Comparison of ENCODE assay signal across 25 mouse cellular contexts in genomic region chr8:64048556-64048955, GRCm38 (mm10).
DNase-seq lines count a peak whose midpoint lies in the region; ATAC-seq lines count a peak whose summit lies in the region.
"Had no signal": no experiment of that assay in that cellular context is flagged by ENCODE, and none has a peak within 500 bp of the region (broad histone marks: within the 10 kb centered on the region; RNA-seq: fewer than 3 reads in every experiment).

No protein-coding gene starts in this region.

- no peak overlapping the region for H3K4me3 ChIP-seq in neural tube, embryonic 14.5 days (ENCODE audit: low read depth, low read length)
- H3K4me3 ChIP-seq: heart, adult 2 months; heart, embryonic 12.5 days; hindbrain, embryonic 13.5 days; left cerebral cortex, adult 2 months; limb, embryonic 15.5 days; liver, embryonic 13.5 days; midbrain, embryonic 13.5 days had no signal

- no peak overlapping the region for H3K9ac ChIP-seq in neural tube, embryonic 14.5 days (replicated peaks; ENCODE audit: low read depth, low read length)
- H3K9ac ChIP-seq: heart, embryonic 12.5 days; hindbrain, embryonic 13.5 days; limb, embryonic 15.5 days; liver, embryonic 13.5 days; midbrain, embryonic 13.5 days had no signal

- 23% methylated on average over 3 of the region's 3 CpGs for WGBS in neural tube, embryonic 14.5 days

- H3K27ac ChIP-seq in neural tube, embryonic 14.5 days (ENCODE audit: low read depth, low read length) = no peak overlapping the region
- H3K27ac ChIP-seq: heart, adult 2 months; hindbrain, embryonic 13.5 days; left cerebral cortex, adult 2 months; limb, embryonic 15.5 days; liver, embryonic 13.5 days; midbrain, embryonic 13.5 days had no signal

- H3K4me2 ChIP-seq in neural tube, embryonic 14.5 days (ENCODE audit: low read depth, low read length) = no peak overlapping the region
- H3K4me2 ChIP-seq: heart, embryonic 12.5 days; hindbrain, embryonic 13.5 days; limb, embryonic 15.5 days; liver, embryonic 13.5 days; midbrain, embryonic 13.5 days had no signal

- DNase-seq in layer of hippocampus, adult 9-11 months = peak; percentile 7
- DNase-seq in layer of hippocampus, adult 8-10 months (ENCODE audit: low spot score in 2 of 2) = no peak
- DNase-seq in neural tube, embryonic 10.5 days (ENCODE audit: extremely low spot score, low spot score) = no peak
- peak; percentile 17 for DNase-seq in retina, embryonic 14.5 days (ENCODE audit: low spot score)
- no peak for DNase-seq in cerebellum, adult 11 months
- no peak for DNase-seq in right cerebral cortex, adult 18-20 months
- DNase-seq: adrenal gland, postnatal 25 days; cerebellum, adult 8-10 months; cerebellum, postnatal 25 days; heart, adult 2 months; heart, postnatal 4 days; kidney, adult 9 months; kidney, postnatal 14 days; liver, embryonic 13.5 days; lung, adult 2 months; lung, postnatal 14 days; thymus, postnatal 4 days had no signal

- no peaks in the 10 kb centered on the region for H3K4me1 ChIP-seq in neural tube, embryonic 14.5 days (ENCODE audit: control insufficient read depth, insufficient read depth, low read length)
- H3K4me1 ChIP-seq: heart, embryonic 12.5 days; hindbrain, embryonic 13.5 days; liver, embryonic 13.5 days had no signal

- H3K9me3 ChIP-seq in neural tube, embryonic 14.5 days (ENCODE audit: control insufficient read depth, low read length) = no peaks in the 10 kb centered on the region
- H3K9me3 ChIP-seq: heart, embryonic 12.5 days; hindbrain, embryonic 13.5 days; limb, embryonic 15.5 days; liver, embryonic 13.5 days; midbrain, embryonic 13.5 days had no signal

- ATAC-seq in neural tube, embryonic 14.5 days (ENCODE audit: low read depth) = peak; percentile 31; the same call in 1 of the 2 replicates
- ATAC-seq: CD4-positive, CD25-positive, alpha-beta regulatory T cell, adult 4 months; intestine, embryonic 16.5 days; midbrain, embryonic 13.5 days had no signal

- no peaks in the 10 kb centered on the region for H3K27me3 ChIP-seq in neural tube, embryonic 14.5 days (ENCODE audit: control insufficient read depth, insufficient read depth, low read length)
- H3K27me3 ChIP-seq: hindbrain, embryonic 13.5 days; limb, embryonic 15.5 days; liver, embryonic 13.5 days; midbrain, embryonic 13.5 days had no signal

- no peaks in the 10 kb centered on the region for H3K36me3 ChIP-seq in neural tube, embryonic 14.5 days (ENCODE audit: control insufficient read depth, insufficient read depth, low read length)
- H3K36me3 ChIP-seq: heart, embryonic 12.5 days; hindbrain, embryonic 13.5 days; limb, embryonic 15.5 days; liver, embryonic 13.5 days; midbrain, embryonic 13.5 days had no signal

Comparison
In these comparisons a context has a peak if more than half of its experiments do, and no peak if none do; other contexts are left out.
1. DNase-seq: peak in layer of hippocampus, adult 9-11 months (single experiment) and retina, embryonic 14.5 days (single experiment); none in layer of hippocampus, adult 8-10 months (0 of 2), neural tube, embryonic 10.5 days (single experiment), cerebellum, adult 11 months (single experiment) and right cerebral cortex, adult 18-20 months (single experiment).